Mouse (Mus musculus): Measurements from ENCODE around the gene Tpbg.

GRCm38 (mm10) chr9:85842351-85843011 lies at the start of gene Tpbg:
- TF ChIP-seq CTCF (IDR thresholded peaks at IDR 0.05; ENCODE audit: extremely low read depth, insufficient read depth, low read length) = no peak
- TF ChIP-seq POLR2A (IDR thresholded peaks at IDR 0.05; ENCODE audit: extremely low read depth, insufficient read depth, low read length) = no peak
